16 mouse cellular contexts compared by ENCODE assay signal in the genomic region with DNA sequence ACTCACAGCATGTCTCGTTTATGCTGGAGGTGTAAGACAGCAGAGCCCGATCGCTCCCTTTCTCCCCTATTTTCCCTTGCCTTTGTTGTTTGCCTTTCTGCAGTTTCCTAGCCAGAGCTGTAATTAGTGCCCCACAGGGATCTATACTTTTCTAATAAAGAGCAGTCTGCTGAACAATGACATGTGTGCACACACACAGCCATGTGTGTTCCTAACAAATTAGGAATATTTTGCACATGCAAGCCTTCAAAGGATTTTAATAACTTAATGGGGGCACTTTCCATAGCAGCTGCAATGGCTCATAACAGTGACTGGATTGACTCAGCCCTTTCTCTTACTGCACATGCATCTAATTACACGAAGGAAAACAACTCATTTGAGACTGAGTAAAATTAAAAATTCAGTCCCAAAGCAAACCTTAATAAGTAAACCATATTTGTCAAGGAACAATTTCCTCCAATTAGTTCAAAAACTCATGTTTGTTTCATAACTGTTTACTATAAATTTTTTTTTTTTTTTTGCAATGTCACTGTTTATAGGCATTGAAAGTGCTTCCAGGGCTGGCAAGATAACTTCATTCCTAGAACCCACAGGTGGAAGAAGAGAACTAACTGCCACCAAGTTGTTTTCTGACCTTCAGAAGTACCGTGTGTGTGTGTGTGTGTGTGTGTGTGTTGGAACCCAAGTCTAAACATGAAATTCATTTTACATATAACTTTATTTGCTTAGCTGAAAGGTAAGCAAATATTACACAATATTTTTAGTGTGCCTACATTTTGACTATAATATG. TPM values are rescaled to one million over a fixed set of nuclear protein-coding genes. Genes with fewer than 3 reads are reported as not detected.
DNase-seq lines count a peak whose midpoint lies in the region; ATAC-seq and TF ChIP-seq lines count a peak whose summit lies in the region.
"Had no signal": no experiment of that assay in that cellular context is flagged by ENCODE, and none has a peak within 500 bp of the region (broad histone marks: within the 10 kb centered on the region; RNA-seq: fewer than 3 reads in every experiment).

No protein-coding gene starts in this region.

- H3K4me1 ChIP-seq in forebrain, embryonic 11.5 days (replicated peaks; ENCODE audit: control insufficient read depth, insufficient read depth, low read length): 0 out of 2 replicates have a peak, but pooled peaks cover 4% of the 10 kb centered on the region
- peaks cover 25% of the 10 kb centered on the region for H3K4me1 ChIP-seq in forebrain, embryonic 10.5 days
- peaks cover 27 to 49% of the 10 kb centered on the region in 2 experiments for H3K4me1 ChIP-seq in MEL (ENCODE audit: control insufficient read depth in 1 of 2, insufficient read depth in 2 of 2, low read length in 2 of 2)
- H3K4me1 ChIP-seq in forebrain, embryonic 12.5 days: peaks cover 16% of the 10 kb centered on the region
- H3K4me1 ChIP-seq in kidney, embryonic 14.5 days (ENCODE audit: control insufficient read depth, insufficient read depth, low read length): 0 out of 2 replicates have a peak, but pooled peaks cover 5% of the 10 kb centered on the region

- ATAC-seq in forebrain, embryonic 11.5 days (replicated peaks; ENCODE audit: low FRiP score): peak; percentile 67
- peak; percentile 78 for ATAC-seq in forebrain, embryonic 12.5 days (ENCODE audit: low FRiP score)
- ATAC-seq in kidney, embryonic 14.5 days (ENCODE audit: low FRiP score, low TSS enrichment): no peak
- ATAC-seq: inflammation-experienced regulatory T-cells, adult 6 months had no signal

- H3K9me3 ChIP-seq in forebrain, embryonic 11.5 days (ENCODE audit: control insufficient read depth, low read length): no peaks in the 10 kb centered on the region
- H3K9me3 ChIP-seq in forebrain, embryonic 10.5 days: peaks cover 4% of the 10 kb centered on the region; the same call in 1 of the 2 replicates
- no peaks in the 10 kb centered on the region for H3K9me3 ChIP-seq in MEL (replicated peaks; ENCODE audit: insufficient read depth, low read length)
- H3K9me3 ChIP-seq in forebrain, embryonic 12.5 days: no peaks in the 10 kb centered on the region
- H3K9me3 ChIP-seq in kidney, embryonic 14.5 days (ENCODE audit: control insufficient read depth, low read length): no peaks in the 10 kb centered on the region

- no peak for TF ChIP-seq POLR2A in MEL (IDR thresholded peaks at IDR 0.05; ENCODE audit: control insufficient read depth in 1 of 2, insufficient read depth in 1 of 2, low read depth in 1 of 2, low read length in 2 of 2, poor library complexity in 1 of 2)

- no peaks in the 10 kb centered on the region for H3K36me3 ChIP-seq in forebrain, embryonic 11.5 days (ENCODE audit: control insufficient read depth, insufficient read depth, low read length)
- H3K36me3 ChIP-seq in forebrain, embryonic 10.5 days (replicated peaks): peaks cover 16% of the 10 kb centered on the region
- peaks cover 0 to 48% of the 10 kb centered on the region in 2 experiments for H3K36me3 ChIP-seq in MEL (ENCODE audit: control insufficient read depth in 1 of 2, insufficient read depth in 2 of 2, low read length in 2 of 2)
- no peaks in the 10 kb centered on the region for H3K36me3 ChIP-seq in forebrain, embryonic 12.5 days (replicated peaks)
- no peaks in the 10 kb centered on the region; the same call in 1 of the 2 replicates for H3K36me3 ChIP-seq in kidney, embryonic 14.5 days (ENCODE audit: control insufficient read depth, insufficient read depth, low read length)

- TF ChIP-seq RAD21 in MEL (IDR thresholded peaks at IDR 0.05; ENCODE audit: low read depth, low read length): no peak

- no peak for DNase-seq in forebrain, embryonic 11.5 days (ENCODE audit: low spot score)
- DNase-seq in forebrain, embryonic 10.5 days (ENCODE audit: extremely low spot score, low spot score): no peak
- DNase-seq in MEL (ENCODE audit: low read depth, low spot score) (peak; percentile 57), liver (peak; percentile 50)
- DNase-seq in cerebellum, adult 11 months: no peak
- DNase-seq in right cerebral cortex, adult 2 months (ENCODE audit: low spot score in 2 of 2): no peak
- DNase-seq: adrenal gland, postnatal 14 days; cerebellum, postnatal 25 days; gastrocnemius, postnatal 25 days; lung, adult 2 months; right cerebral cortex, postnatal 25 days had no signal

- H3K4me3 ChIP-seq in forebrain, embryonic 11.5 days (ENCODE audit: low read depth, low read length): no peak overlapping the region
- H3K4me3 ChIP-seq in forebrain, embryonic 10.5 days: no peak overlapping the region
- no peak overlapping the region for H3K4me3 ChIP-seq in MEL (ENCODE audit: control insufficient read depth in 1 of 2, insufficient read depth in 1 of 2, low read depth in 2 of 2, low read length in 2 of 2)
- no peak overlapping the region for H3K4me3 ChIP-seq in forebrain, embryonic 12.5 days (replicated peaks)
- no peak overlapping the region for H3K4me3 ChIP-seq in kidney, embryonic 14.5 days (ENCODE audit: low read length)
- H3K4me3 ChIP-seq: layer of hippocampus, adult 2 months had no signal

- WGBS in forebrain, embryonic 11.5 days: 22% methylated on average over 5 of the region's 5 CpGs
- 35% methylated on average over 5 of the region's 5 CpGs for WGBS in forebrain, embryonic 10.5 days
- WGBS in forebrain, embryonic 12.5 days: 21% methylated on average over 5 of the region's 5 CpGs
- 63% methylated on average over 5 of the region's 5 CpGs for whole genome bisulfite sequencing in kidney, embryonic 14.5 days

- peaks cover 2% of the 10 kb centered on the region; the same call in 1 of the 2 replicates for H3K27me3 ChIP-seq in forebrain, embryonic 11.5 days (ENCODE audit: control insufficient read depth, insufficient read depth, low read length)
- peaks cover 50% of the 10 kb centered on the region for H3K27me3 ChIP-seq in forebrain, embryonic 10.5 days (ENCODE audit: poor library complexity, severe bottlenecking)
- no peaks in the 10 kb centered on the region for H3K27me3 ChIP-seq in MEL (ENCODE audit: control insufficient read depth in 1 of 2, insufficient read depth in 2 of 2, low read length in 2 of 2)
- H3K27me3 ChIP-seq in forebrain, embryonic 12.5 days: peaks cover 34% of the 10 kb centered on the region
- no peaks in the 10 kb centered on the region for H3K27me3 ChIP-seq in kidney, embryonic 14.5 days (ENCODE audit: control insufficient read depth, insufficient read depth, low read length)

- TF ChIP-seq CTCF in MEL (IDR thresholded peaks at IDR 0.05 in 2 of 3, conservative IDR thresholded peaks at IDR 0.05 in 1 of 3; ENCODE audit: control insufficient read depth in 1 of 3, insufficient read depth in 1 of 3, low read depth in 2 of 3, low read length in 3 of 3, poor library complexity in 1 of 3, severe bottlenecking in 1 of 3): no peak

- no peak overlapping the region for H3K9ac ChIP-seq in forebrain, embryonic 11.5 days (ENCODE audit: low read length)
- peak overlapping the region; percentile 3; the same call in 1 of the 2 replicates for H3K9ac ChIP-seq in MEL (ENCODE audit: control insufficient read depth, low read depth, low read length, poor library complexity, severe bottlenecking)
- no peak overlapping the region for H3K9ac ChIP-seq in forebrain, embryonic 12.5 days
- no peak overlapping the region for H3K9ac ChIP-seq in kidney, embryonic 14.5 days (ENCODE audit: low read depth, low read length)

- TF ChIP-seq EP300 in MEL (IDR thresholded peaks at IDR 0.05; ENCODE audit: low read depth in 1 of 2, low read length in 2 of 2): peak; percentile 60 to 78

- H3K79me2 ChIP-seq in MEL (ENCODE audit: control insufficient read depth, insufficient read depth, low read length, poor library complexity): peaks cover 12% of the 10 kb centered on the region

- H3K27ac ChIP-seq in forebrain, embryonic 11.5 days (ENCODE audit: low read depth, low read length): no peak overlapping the region
- H3K27ac ChIP-seq in forebrain, embryonic 10.5 days: no peak overlapping the region
- peak overlapping the region; percentile 42 for H3K27ac ChIP-seq in MEL (ENCODE audit: control insufficient read depth, low read depth, low read length)
- peak overlapping the region; percentile 38; the same call in 1 of the 2 replicates for H3K27ac ChIP-seq in forebrain, embryonic 12.5 days
- no peak overlapping the region for H3K27ac ChIP-seq in kidney, embryonic 14.5 days (ENCODE audit: low read depth, low read length)
- H3K27ac ChIP-seq: layer of hippocampus, adult 2 months had no signal

- no peak overlapping the region for H3K4me2 ChIP-seq in forebrain, embryonic 11.5 days (ENCODE audit: low read depth, low read length, severe bottlenecking)
- no peak overlapping the region for H3K4me2 ChIP-seq in forebrain, embryonic 12.5 days
- H3K4me2 ChIP-seq in kidney, embryonic 14.5 days (replicated peaks; ENCODE audit: low read depth, low read length): no peak overlapping the region

TF ChIP-seq in MEL, 35 proteins besides CTCF, POLR2A, EP300 and RAD21 (continues in another document):
- TF ChIP-seq TAL1 (IDR thresholded peaks at IDR 0.05; ENCODE audit: low read length) (no peak), CHD1 (IDR thresholded peaks at IDR 0.05; ENCODE audit: low read depth, low read length) (no peak), MAFK (IDR thresholded peaks at IDR 0.05; ENCODE audit: borderline replicate concordance, low read depth, low read length) (no peak), HCFC1 (IDR thresholded peaks at IDR 0.05; ENCODE audit: low read depth, low read length) (no peak), BHLHE40 (IDR thresholded peaks at IDR 0.05; ENCODE audit: borderline replicate concordance, low read depth, low read length) (no peak), KAT2A (conservative IDR thresholded peaks at IDR 0.05; ENCODE audit: low read depth, low read length) (no peak)

RNA-seq across cellular contexts. Expression of gene Gm10300, which starts 48.6 kb away (rescaled TPM):
- polyA plus RNA-seq in forebrain, embryonic 11.5 days (2014; fragmentation: Nextera tagmentation; extraction: Ambion mirVana): not detected in 2 replicates
- polyA plus RNA-seq in forebrain, embryonic 10.5 days (2016; fragmentation: Nextera tagmentation; extraction: Ambion mirVana): not detected in 2 replicates
- 0.29 and 0.46 TPM in 2 replicates for total RNA-seq in MEL (2012; rRNA removed)
- under 1 TPM in 1 of 2 experiments, not detected in 1; 0.18 TPM for polyA plus RNA-seq in MEL (2012; ENCODE audit: insufficient read depth in 1 of 2, insufficient read length in 2 of 2, low read depth in 1 of 2, low replicate concordance in 2 of 2, missing spikeins in 1 of 2)
- 0.08 TPM in 1 of 2 replicates, not detected in the other for polyA plus RNA-seq in forebrain, embryonic 12.5 days (2016; fragmentation: Nextera tagmentation; extraction: Ambion mirVana)
- polyA plus RNA-seq in kidney, embryonic 14.5 days (2014; fragmentation: Nextera tagmentation; extraction: Ambion mirVana): 0.09 TPM in 1 of 2 replicates, not detected in the other
- total RNA-seq: gastrocnemius, postnatal 25 days; layer of hippocampus, adult 2 months had no signal
- polyA plus RNA-seq: inflammation-experienced regulatory T-cells, adult 6 months; testis, adult 2 months had no signal

RNA-seq across cellular contexts. Expression of gene Epb41, which starts 49.2 kb away (rescaled TPM):
- polyA plus RNA-seq in forebrain, embryonic 11.5 days (2014; fragmentation: Nextera tagmentation; extraction: Ambion mirVana): 135 and 145 TPM in 2 replicates
- polyA plus RNA-seq in forebrain, embryonic 10.5 days (2016; fragmentation: Nextera tagmentation; extraction: Ambion mirVana): 115 and 123 TPM in 2 replicates
- 36.5 and 41.9 TPM in 2 replicates for total RNA-seq in MEL (2012; rRNA removed)
- 100 to 1,000 TPM in 1 of 2 experiments, 10 to 100 TPM in 1; 44.3 to 115 TPM for polyA plus RNA-seq in MEL (2012; ENCODE audit: insufficient read depth in 1 of 2, insufficient read length in 2 of 2, low read depth in 1 of 2, low replicate concordance in 2 of 2, missing spikeins in 1 of 2)
- polyA plus RNA-seq in forebrain, embryonic 12.5 days (2016; fragmentation: Nextera tagmentation; extraction: Ambion mirVana): 136 and 158 TPM in 2 replicates
- 52.5 and 78.5 TPM in 2 replicates for polyA plus RNA-seq in kidney, embryonic 14.5 days (2014; fragmentation: Nextera tagmentation; extraction: Ambion mirVana)

Comparison
In these comparisons a context has a peak if more than half of its experiments do, and no peak if none do; other contexts are left out.
1. H3K27ac ChIP-seq: peak in MEL (single experiment) and forebrain, embryonic 12.5 days (single experiment); none in forebrain, embryonic 11.5 days (single experiment), forebrain, embryonic 10.5 days (single experiment) and kidney, embryonic 14.5 days (single experiment).
2. DNase-seq: peak in MEL (single experiment) and liver (single experiment); none in forebrain, embryonic 11.5 days (single experiment), forebrain, embryonic 10.5 days (single experiment), cerebellum, adult 11 months (single experiment) and right cerebral cortex, adult 2 months (0 of 2).